In the genomic region with DNA sequence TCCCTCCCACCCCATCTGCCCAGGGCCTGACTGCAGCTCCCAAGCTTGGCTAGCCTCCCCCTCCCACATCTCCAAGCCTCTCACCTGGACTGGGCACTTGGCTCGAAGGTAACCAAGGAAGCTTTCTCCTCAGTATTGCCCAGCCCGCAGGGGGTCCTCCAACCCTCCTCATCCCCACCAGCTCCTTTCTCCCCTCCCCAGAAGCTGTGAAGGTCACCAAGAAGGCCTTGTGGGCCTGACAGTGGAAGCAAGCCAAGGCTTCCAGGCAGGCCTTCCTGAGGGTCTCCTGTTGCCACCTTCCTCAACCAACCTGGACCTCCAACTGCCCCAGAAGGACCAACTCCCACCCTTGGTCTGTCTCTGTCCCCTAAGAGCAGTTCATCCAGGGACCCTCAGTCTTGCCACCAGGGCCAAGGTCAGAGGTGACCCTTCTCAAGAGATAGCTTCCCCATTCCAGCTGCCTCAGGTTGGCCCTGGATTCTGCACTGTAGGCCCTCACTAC, we compare ENCODE assay signal across 8 mouse cellular contexts. TPM values are rescaled to one million over a fixed set of nuclear protein-coding genes. Genes with fewer than 3 reads are reported as not detected.
A peak's percentile ranks its signal among the peaks of the same experiment; 100 is the strongest.
DNase-seq lines count a peak whose midpoint lies in the region; ATAC-seq and TF ChIP-seq lines count a peak whose summit lies in the region.

No protein-coding gene starts in this region.

- H3K9me3 ChIP-seq in embryonic facial prominence, embryonic 13.5 days = no peaks in the 10 kb centered on the region
- no peaks in the 10 kb centered on the region for H3K9me3 ChIP-seq in hindbrain, embryonic 16.5 days (ENCODE audit: control insufficient read depth, low read length)

- intact Hi-C loops in left cerebral cortex, adult 2 months (cut with DNase I) = loop anchor here (5.0 kb wide), 1 partner anchor 182 kb away; no protein-coding TSS in a partner anchor
- intact Hi-C loops in left cerebral cortex, postnatal 10 days (cut with DNase I) = no loop called here

- peak overlapping the region; percentile 58 for H3K4me3 ChIP-seq in left cerebral cortex, adult 2 months
- H3K4me3 ChIP-seq in embryonic facial prominence, embryonic 13.5 days = peak overlapping the region; percentile 72
- H3K4me3 ChIP-seq in hindbrain, embryonic 16.5 days (ENCODE audit: low read length) = peak overlapping the region; percentile 81
- no peak overlapping the region for H3K4me3 ChIP-seq in thymus, adult 2 months (ENCODE audit: control insufficient read depth, insufficient read depth, low read length)

- no peaks in the 10 kb centered on the region for H3K27me3 ChIP-seq in embryonic facial prominence, embryonic 13.5 days
- H3K27me3 ChIP-seq in hindbrain, embryonic 16.5 days (replicated peaks; ENCODE audit: control insufficient read depth, insufficient read depth, low read length) = no peaks in the 10 kb centered on the region
- H3K27me3 ChIP-seq in thymus, adult 2 months (ENCODE audit: control insufficient read depth, insufficient read depth, low read length) = no peaks in the 10 kb centered on the region; the same call in 1 of the 2 replicates

- TF ChIP-seq CTCF in left cerebral cortex, adult 2 months (IDR thresholded peaks at IDR 0.05) = no peak
- no peak for TF ChIP-seq CTCF in thymus, adult 2 months (IDR thresholded peaks at IDR 0.05; ENCODE audit: borderline replicate concordance, control insufficient read depth, extremely low read depth, insufficient read depth, low read length, poor library complexity)

- H3K9ac ChIP-seq in embryonic facial prominence, embryonic 13.5 days = peak overlapping the region; percentile 99
- H3K9ac ChIP-seq in hindbrain, embryonic 16.5 days (ENCODE audit: low read depth, low read length) = peak overlapping the region; percentile 90

- H3K4me1 ChIP-seq in embryonic facial prominence, embryonic 13.5 days = peaks cover 51% of the 10 kb centered on the region
- peaks cover 44% of the 10 kb centered on the region for H3K4me1 ChIP-seq in hindbrain, embryonic 16.5 days (ENCODE audit: control insufficient read depth, insufficient read depth, low read depth, low read length)
- H3K4me1 ChIP-seq in thymus, adult 2 months (replicated peaks; ENCODE audit: control insufficient read depth, insufficient read depth, low read length) = peaks cover 35% of the 10 kb centered on the region

- DNase-seq in left cerebral cortex, adult 2 months (ENCODE audit: extremely low spot score in 1 of 2, low spot score in 2 of 2) = no peak
- DNase-seq in left cerebral cortex, postnatal 10 days (ENCODE audit: extremely low spot score in 1 of 2, low spot score in 2 of 2) = no peak
- DNase-seq in neural tube, embryonic 10.5 days (ENCODE audit: extremely low spot score, low spot score) = peak; percentile 30
- no peak for DNase-seq in thymus, adult 18-20 months
- no peak for DNase-seq in thymus, adult 2 months
- no peak for DNase-seq in spleen, postnatal 4 days (ENCODE audit: low spot score in 2 of 2)

- WGBS in embryonic facial prominence, embryonic 13.5 days = 38% methylated on average over 2 of the region's 2 CpGs
- 66% methylated on average over 2 of the region's 2 CpGs for WGBS in hindbrain, embryonic 16.5 days
- 74% methylated on average over 2 of the region's 2 CpGs for WGBS in thymus, adult 2 months

- H3K27ac ChIP-seq in left cerebral cortex, adult 2 months = peak overlapping the region; percentile 66
- peak overlapping the region; percentile 96 for H3K27ac ChIP-seq in embryonic facial prominence, embryonic 13.5 days
- no peak overlapping the region for H3K27ac ChIP-seq in hindbrain, embryonic 16.5 days (ENCODE audit: low read depth, low read length)
- H3K27ac ChIP-seq in thymus, adult 2 months (ENCODE audit: control insufficient read depth, insufficient read depth, low read length) = no peak overlapping the region

- H3K36me3 ChIP-seq in embryonic facial prominence, embryonic 13.5 days = peaks cover 27% of the 10 kb centered on the region
- peaks cover 6% of the 10 kb centered on the region for H3K36me3 ChIP-seq in hindbrain, embryonic 16.5 days (ENCODE audit: control insufficient read depth, insufficient read depth, low read length)
- no peaks in the 10 kb centered on the region for H3K36me3 ChIP-seq in thymus, adult 2 months (ENCODE audit: control insufficient read depth, insufficient read depth, low read length)

- TF ChIP-seq POLR2A in thymus, adult 2 months (IDR thresholded peaks at IDR 0.05; ENCODE audit: control insufficient read depth, extremely low read depth, insufficient read depth, low read length, poor library complexity) = no peak

- no peak for ATAC-seq in embryonic facial prominence, embryonic 13.5 days (ENCODE audit: insufficient number of reproducible peaks, insufficient read depth, low FRiP score, low TSS enrichment, low read depth)
- ATAC-seq in hindbrain, embryonic 16.5 days = no peak

- peak overlapping the region; percentile 89 for H3K4me2 ChIP-seq in embryonic facial prominence, embryonic 13.5 days
- H3K4me2 ChIP-seq in hindbrain, embryonic 16.5 days (ENCODE audit: low read length) = peak overlapping the region; percentile 59

RNA-seq across cellular contexts. Expression of gene Vegfa, which starts 3.1 kb away (rescaled TPM):
- 10 to 100 TPM; 88.2 to 90.7 TPM for total RNA-seq in left cerebral cortex, adult 2 months (2021)
- total RNA-seq in left cerebral cortex, postnatal 10 days (2021) = 10 to 100 TPM; 73.6 to 82.9 TPM
- 5.5 and 7.0 TPM in 2 replicates for polyA plus RNA-seq in embryonic facial prominence, embryonic 13.5 days (2015; fragmentation: Nextera tagmentation; extraction: Ambion mirVana)
- 3.7 and 3.8 TPM in 2 replicates for polyA plus RNA-seq in hindbrain, embryonic 16.5 days (2015; fragmentation: Nextera tagmentation; extraction: Ambion mirVana)
- polyA plus RNA-seq in thymus, adult 2 months (2012; rRNA removed) = 50.3 and 65.2 TPM in 2 replicates

Comparison
In these comparisons a context has a peak if more than half of its experiments do, and no peak if none do; other contexts are left out.
1. H3K27ac ChIP-seq: peak in left cerebral cortex, adult 2 months (single experiment) and embryonic facial prominence, embryonic 13.5 days (single experiment); none in hindbrain, embryonic 16.5 days (single experiment) and thymus, adult 2 months (single experiment).